Mouse (Mus musculus) cerebellum, adult 2 months (tissue): ENCODE measurements around the gene 2010111I01Rik.

Experiments
- CTCF ChIP-seq: fragments of 200-500 bp; IDR thresholded peaks from 2 replicates; pipeline ENCODE4 v1.5.1; 2011; ENCODE audit warnings: low read depth, mild to moderate bottlenecking, control low read depth, low read length, moderate library complexity, borderline replicate concordance; ENCODE audit not compliant: insufficient read depth
- POLR2A ChIP-seq: fragments of 200-500 bp; IDR thresholded peaks from 2 replicates; pipeline ENCODE4 v1.6.1; 2011; ENCODE audit warnings: low read length, control low read depth, borderline replicate concordance; ENCODE audit not compliant: insufficient read depth

- TF ChIP-seq CTCF (no peak), POLR2A (no peak)
These were observed 137.1 kb downstream of the 2010111I01Rik start for GRCm38 (mm10) chr13:63101761-63102160.
